Mouse (Mus musculus) adrenal gland, postnatal 25 days (tissue): ENCODE measurements around the gene Agtrap. TPM values are rescaled to one million over a fixed set of nuclear protein-coding genes. Genes with fewer than 3 reads are reported as not detected.
"Not testable (repeated sequence)": the region's sequence is repeated elsewhere in the genome, so short reads cannot be mapped to it uniquely, and the experiment has no call there.

ENCODE experiments used
- DNase-seq: peaks from one replicate; pipeline ENCODE4 v3.0.0; 2021; ENCODE audit warnings: mixed read lengths
- long read RNA-seq: library from polyadenylated mRNA; stranded (forward); transcript quantifications from one replicate; pipeline ENCODE4 v2.0.0, GENCODE M21; 2021
- total RNA-seq: library from RNA; stranded (reverse); gene quantifications from 2 replicates; pipeline ENCODE4 v1.2.3, GENCODE M21; 2021

The Agtrap gene
- total RNA-seq: 75.0 and 117 TPM in 2 replicates
- long read RNA-seq, transcript Agtrap-201 (5 exons, 3,996 nt): major isoform, 9 of 22 reads
- long read RNA-seq, partial matches to known transcripts: 0 of 22 reads
- long read RNA-seq, other reads (novel, unspliced or antisense): 13 of 22 reads

DNA sequence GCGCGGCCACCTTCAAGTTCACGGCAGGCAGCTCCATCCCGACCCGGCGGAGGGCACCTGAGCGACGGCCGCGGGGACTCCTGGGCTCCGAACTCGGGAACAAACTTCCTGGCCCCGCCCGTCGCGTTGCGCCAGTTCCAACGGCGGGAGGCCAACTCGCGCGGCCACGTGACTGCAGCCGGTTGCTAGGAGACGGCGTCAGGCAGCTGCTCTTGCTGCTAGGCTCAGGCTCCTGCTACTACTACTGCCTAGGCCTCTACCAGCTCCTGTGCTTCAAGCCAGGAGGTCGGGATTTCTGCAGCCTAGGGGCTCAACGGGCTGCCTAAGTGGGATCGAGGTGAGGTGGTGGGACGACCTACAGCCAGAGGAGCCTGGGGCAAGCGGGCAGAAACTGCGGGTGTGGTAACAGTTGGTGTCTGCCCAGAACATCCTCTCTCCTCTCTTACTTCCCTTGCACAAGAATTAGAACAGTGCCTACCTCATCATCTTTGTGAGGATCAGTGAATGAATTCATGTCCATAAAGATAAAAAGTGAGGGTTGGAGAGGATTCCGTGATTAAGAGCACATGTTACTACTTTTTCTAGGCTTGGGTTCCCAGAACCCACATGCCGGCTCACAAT lies at the start of gene Agtrap:
Gene Agtrap, minus strand, starts transcription at position 125 of the 621 bp plus-strand sequence.
- DNase-seq: peak; percentile 97

- DNase-seq: no peak
These were observed 49.7 kb upstream of the Agtrap start for GRCm38 (mm10) chr4:148137503-148137902.

GRCm38 (mm10) chr4:148134988-148135387 lies 47.2 kb upstream of the Agtrap start:
- DNase-seq: no peak

GRCm38 (mm10) chr4:148131497-148132081 lies 43.8 kb upstream of the Agtrap start:
- DNase-seq: no peak

DNA sequence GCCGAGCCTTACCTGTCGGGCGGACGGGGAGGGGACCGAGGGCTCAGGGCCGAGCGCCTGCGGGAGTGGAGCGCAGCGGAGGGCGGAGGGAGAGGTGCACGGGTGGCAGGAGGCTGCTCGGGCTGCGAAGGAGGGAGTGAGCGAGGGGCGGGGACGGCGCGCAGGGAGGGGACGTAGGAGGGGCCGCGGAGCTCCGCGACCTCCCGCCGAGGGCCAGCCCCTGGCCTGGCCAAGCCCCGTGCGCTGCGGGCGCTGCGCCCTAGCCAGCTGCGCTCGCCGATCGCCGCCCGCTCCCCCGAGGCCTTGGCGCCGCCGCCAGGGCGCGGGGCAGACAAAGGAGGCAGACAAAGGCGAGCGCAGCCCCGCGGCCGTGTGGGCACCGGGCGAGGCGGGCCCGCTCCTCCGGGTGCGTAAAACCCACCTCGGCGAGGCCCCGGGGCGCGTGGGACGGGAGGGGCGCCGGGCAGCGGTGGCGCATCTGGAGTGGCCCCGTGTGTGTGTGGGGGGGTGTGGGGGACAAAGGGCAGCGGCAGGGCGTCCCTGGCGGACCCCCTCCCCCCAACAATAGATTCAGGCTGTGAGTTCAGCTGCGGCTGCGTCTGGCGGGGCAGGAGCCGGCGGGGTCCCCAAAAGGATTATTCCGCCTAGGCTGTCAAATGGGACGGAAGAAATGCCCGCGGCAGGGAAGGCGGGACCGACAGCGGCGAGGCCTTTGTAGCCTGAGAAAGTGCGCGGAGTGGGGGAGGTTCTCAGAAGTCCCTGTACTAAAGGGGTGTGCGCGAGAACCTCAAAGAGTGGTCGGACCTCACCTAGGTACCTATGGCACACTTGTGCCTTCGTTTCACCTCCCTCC lies 43.0 kb upstream of the Agtrap start, which contains the start of gene Draxin:
Gene Draxin, minus strand, starts transcription at position 138 of the 853 bp plus-strand sequence.
- DNase-seq: peak; percentile 67

DNA sequence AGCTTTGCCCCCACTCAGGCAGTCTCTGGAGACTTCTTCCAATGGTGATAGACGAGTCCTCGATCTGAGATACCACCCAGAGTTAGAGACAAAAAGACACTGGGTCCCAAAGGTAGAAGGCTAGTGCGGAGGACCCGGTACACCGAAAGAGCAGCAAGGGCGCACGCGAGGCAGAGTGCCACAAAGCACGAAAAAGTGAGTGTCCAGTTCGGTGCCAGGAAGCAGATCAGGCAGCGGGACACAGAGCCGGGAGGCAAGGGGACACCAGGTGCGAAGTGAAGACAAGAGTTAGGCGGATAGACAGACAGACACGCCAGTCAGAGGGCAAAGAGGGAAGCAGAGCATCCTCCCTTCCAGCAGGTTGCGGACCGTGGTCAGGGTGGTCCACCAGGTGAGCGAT lies 42.3 kb upstream of the Agtrap start, which contains the start of gene Mad2l2:
Gene Mad2l2, plus strand, starts transcription at position 252 of the 400 bp plus-strand sequence.
- DNase-seq: no peak

DNA sequence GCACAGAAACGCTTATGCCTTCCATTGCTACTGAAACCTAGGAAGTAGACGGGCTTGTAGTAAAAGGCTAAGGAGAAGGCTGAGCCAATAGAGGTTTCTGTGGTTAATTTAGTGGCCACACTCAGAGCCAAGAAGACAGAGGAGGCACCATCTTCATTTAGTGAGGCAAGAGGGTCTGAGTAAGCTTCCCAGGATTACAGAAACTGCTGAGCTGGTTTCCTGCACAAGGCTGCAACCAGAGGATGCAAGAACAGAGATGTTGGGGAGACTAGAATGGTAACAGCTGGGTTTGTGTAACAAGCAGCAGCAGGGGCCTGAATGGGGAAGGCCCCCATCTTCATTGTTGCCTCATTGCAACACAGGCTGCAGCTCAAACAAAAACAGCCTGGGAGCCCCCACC lies 40.8 kb upstream of the Agtrap start:
- no peak for DNase-seq

- no peak for DNase-seq
These were observed 40.4 kb upstream of the Agtrap start for GRCm38 (mm10) chr4:148128241-148128640.

- DNase-seq: no peak
These were observed 34.8 kb upstream of the Agtrap start for GRCm38 (mm10) chr4:148122694-148123066.

DNA sequence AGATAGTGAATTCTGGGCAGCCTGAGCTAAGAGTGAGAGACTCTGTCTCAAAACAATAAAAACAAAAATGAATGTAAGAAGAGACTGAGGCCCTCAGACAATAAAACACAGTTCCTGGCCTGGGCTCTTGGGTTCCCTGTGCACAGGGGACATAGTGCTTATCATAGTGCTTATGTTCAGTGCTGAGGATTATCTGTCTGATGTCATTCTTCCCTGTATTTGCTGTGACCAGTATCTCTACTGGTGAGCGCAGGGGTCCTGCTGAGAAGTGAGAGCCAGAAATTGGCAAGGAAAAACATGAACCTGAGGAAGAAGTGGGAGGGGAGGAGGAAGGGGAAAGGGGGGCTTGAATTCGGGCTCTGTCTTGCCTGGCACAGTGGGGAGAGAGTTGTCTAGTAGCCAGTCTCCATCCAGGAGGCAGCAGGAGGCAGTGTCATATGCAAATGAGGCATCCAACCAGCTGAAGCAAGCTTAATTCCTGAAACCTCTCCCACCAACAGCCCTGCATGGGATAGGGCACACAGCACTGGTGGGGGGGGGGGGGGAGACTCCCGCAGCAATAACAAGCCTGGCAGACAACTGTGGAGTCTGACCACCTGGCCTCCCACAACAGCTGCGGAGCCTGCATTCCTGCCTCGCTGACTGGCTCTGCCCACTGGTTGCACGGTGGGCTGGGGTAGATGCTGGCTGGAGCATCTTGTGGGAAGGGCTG lies 34.3 kb upstream of the Agtrap start:
- DNase-seq: no peak

DNA sequence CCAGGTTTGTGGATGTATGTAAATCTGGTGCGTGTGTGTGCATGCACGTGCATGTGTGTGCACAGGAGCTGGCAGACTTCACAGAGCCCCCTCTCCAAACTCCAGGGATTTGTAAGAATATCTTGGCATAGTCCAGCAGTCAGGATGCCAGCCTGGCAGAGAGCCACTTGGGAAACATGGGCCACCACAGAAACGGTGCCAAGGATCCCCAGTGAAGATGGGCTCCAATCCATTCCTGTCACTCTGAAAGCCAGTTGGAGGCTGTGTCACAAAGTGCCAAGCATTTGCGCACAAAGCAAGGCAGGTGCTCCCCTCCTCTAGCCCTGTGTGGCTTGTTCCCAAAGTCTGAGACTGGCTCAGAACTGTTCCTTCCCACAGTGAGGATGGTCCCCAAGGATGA lies 33.5 kb upstream of the Agtrap start:
- no peak for DNase-seq

DNA sequence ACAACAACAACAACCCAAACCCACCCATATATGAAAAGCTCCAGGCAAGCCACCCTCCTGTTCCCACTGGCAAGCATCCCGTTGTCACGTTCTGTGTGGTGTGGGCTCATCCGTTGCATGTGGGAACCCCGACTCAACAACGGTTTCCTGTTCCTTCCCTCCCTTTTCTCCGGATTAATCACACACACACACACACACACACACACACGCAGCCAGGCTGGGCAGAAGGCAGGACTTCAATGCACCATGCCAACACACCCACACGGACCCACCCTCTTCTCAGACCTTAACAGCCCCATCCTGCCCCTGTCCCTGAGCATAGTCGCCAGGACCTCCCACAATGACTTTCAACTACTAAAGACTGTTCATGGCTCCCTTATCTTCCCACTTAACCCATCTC lies 32.7 kb upstream of the Agtrap start:
- no peak for DNase-seq

DNA sequence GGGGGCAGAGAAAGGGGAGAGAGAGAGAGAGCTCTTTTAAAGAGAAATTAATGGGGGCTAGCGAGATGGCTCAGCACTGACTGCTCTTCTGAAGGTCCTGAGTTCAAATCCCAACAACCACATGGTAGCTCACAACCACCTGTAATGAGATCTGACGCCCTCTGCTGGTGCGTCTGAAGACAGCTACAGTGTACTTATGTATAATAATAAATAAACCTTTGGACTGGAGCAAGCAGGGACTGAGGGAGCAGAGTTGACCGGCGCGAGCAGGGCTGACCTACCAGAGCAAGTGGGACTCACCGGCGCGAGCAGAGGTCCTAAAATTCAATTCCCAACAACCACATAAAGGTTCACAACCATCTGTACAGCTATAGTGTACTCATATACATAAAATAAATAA lies 31.7 kb upstream of the Agtrap start:
- DNase-seq: not testable (repeated sequence)

DNA sequence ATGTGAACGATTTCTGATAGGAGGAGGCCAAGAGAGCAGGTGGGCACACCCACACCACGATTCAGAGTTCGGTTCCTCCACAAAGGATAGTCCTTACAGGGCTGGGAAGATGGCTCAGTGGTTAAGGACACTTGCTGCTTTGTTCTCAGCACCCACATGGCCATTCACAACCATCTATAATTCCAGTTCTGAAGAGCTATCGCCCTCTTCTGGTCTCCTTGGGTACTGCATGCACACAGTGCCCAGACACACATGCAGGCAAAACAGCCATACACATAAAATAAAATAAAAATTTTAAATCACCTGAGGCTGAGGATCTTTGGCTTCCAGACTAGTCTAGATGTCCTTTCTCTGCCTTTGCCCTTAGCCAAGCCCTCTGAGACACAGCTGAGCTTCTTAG lies 29.6 kb upstream of the Agtrap start:
- DNase-seq: no peak

DNA sequence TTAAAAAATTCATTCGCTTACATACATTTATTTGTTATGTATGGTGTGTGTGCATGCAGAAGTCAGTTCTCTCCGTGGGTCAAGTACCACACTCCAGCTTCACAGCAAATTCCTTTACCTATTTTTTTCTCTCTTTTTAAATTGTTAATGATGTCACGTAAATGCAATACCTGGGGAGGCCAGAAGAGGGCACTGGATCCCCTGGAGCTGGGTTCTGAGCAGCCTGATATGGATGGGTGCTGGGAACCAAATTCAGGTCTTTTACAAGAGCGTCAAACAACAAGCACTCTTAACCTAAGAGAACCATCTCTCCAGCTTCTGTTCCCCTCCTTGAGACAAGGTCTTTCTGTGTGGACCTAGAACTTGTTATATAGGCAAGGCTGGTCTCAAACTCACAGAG lies 28.8 kb upstream of the Agtrap start:
- DNase-seq: no peak

GRCm38 (mm10) chr4:148115467-148115866 lies 27.6 kb upstream of the Agtrap start:
- DNase-seq: peak; percentile 38

DNA sequence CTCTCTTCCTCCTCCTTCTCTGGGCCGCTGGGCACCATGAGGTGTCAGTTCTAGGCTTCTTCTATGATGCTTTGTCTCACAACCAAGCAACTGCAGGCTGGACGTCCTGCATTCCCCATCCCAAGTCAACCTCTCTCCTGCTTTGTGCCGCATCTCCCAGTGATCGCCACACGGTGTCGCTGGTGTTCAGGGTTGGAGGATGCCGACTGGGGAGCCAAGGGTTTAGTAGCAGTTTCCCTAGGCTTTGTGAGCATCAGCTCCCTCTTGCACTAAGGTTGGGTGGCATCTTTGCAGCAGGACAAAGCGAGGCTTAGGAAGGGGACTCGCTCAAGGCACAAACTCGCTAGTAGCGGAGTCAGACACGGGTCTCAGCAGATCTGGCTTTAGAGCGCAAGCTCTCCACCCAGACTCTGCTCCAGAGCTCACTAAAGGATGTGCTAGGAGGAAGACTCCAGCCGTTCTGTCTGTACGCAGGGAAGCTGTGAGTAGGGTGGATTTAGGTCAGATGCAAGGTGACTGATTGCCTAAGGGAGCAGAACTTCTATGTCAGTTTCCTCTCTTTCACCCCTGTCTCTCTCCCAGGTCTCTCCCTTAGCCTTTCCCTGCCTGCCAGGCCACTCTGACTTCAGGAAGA lies 27.0 kb upstream of the Agtrap start:
- DNase-seq: peak; percentile 86

- no peak for DNase-seq
These were observed 24.7 kb upstream of the Agtrap start for GRCm38 (mm10) chr4:148112519-148112918.

GRCm38 (mm10) chr4:148109215-148109614 lies 21.4 kb upstream of the Agtrap start:
- DNase-seq: no peak

- DNase-seq: no peak
These were observed 20.8 kb upstream of the Agtrap start for GRCm38 (mm10) chr4:148108565-148109100.

DNA sequence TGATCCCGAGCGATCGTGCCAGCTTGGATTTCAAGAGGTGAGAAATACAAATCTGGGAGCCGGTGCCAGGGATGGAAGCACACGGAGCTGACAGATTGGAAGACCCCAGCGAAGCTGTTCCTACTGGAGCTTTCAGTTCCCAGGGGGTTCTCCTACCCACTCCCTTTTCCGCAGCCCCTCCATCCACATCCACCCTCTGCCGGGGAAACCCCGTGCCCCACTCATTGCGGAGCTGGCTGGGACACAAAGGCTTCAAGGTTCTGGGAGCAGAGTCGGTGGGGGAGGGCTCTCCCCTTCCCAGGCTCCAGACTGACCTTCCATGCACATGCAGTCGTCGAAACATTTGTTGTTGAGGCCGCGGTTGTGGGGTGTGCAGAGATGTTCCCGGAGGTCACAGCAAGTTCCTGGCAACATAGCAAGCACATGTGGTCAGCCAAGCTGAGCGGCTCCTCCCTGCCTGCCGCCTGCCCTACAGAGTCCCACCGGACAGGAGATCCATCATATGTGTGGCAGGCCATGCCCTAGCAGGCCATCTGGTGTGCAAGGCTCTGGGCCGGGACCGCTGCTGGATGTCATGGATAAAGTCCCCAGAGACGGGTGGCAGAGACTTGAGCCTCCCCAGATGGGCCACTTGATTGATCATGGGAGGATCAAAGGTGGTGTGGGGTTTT lies 19.9 kb upstream of the Agtrap start:
- no peak for DNase-seq
